Mouse (Mus musculus) heart, embryonic 14.5 days (tissue): ENCODE data around the gene Grik3. TPM values are rescaled to one million over a fixed set of nuclear protein-coding genes. Genes with fewer than 3 reads are reported as not detected.

ENCODE experiments used
- ATAC-seq: fragments of 200-750 bp; cut with Nextera tagmentation; 2 replicates; pipeline ENCODE4 v1.8.0; 2017; ENCODE audit warnings: low read depth, moderate TSS enrichment; ENCODE audit not compliant: insufficient number of reproducible peaks, insufficient read depth, low FRiP score
- H3K27ac ChIP-seq, 2 experiments: fragments of 200-500 bp in 1 of 2; fragments of 300-500 bp in 1 of 2; sonication (generic) in 1 of 2; replicated peaks in 1 of 2; 2 replicates each; pipeline ENCODE4 v1.5.1; 2012 to 2014; ENCODE audit warnings: low read depth in 2 of 2, low read length in 2 of 2, control low read depth in 1 of 2, mild to moderate bottlenecking in 1 of 2, mixed read lengths in 1 of 2; ENCODE audit not compliant: control insufficient read depth in 1 of 2, insufficient read depth in 1 of 2
- H3K27me3 ChIP-seq: fragments of 300-500 bp; sonication (generic); 2 replicates; pipeline ENCODE4 v1.6.1; 2014; ENCODE audit warnings: mild to moderate bottlenecking, low read length, control low read depth; ENCODE audit not compliant: control insufficient read depth, insufficient read depth
- H3K36me3 ChIP-seq: fragments of 300-500 bp; sonication (generic); 2 replicates; pipeline ENCODE4 v1.6.1; 2014; ENCODE audit warnings: mild to moderate bottlenecking, control low read depth, low read length, mixed read lengths; ENCODE audit not compliant: control insufficient read depth, insufficient read depth
- H3K4me1 ChIP-seq, 2 experiments: fragments of 200-500 bp in 1 of 2; fragments of 300-500 bp in 1 of 2; sonication (generic) in 1 of 2; 2 replicates each; pipeline ENCODE4 v1.6.1; 2012 to 2014; ENCODE audit warnings: low read length in 2 of 2, control low read depth in 1 of 2, mixed read lengths in 1 of 2; ENCODE audit not compliant: control insufficient read depth in 2 of 2, insufficient read depth in 2 of 2
- H3K4me2 ChIP-seq: fragments of 300-500 bp; sonication (generic); 2 replicates; pipeline ENCODE4 v1.6.1; 2014; ENCODE audit warnings: mild to moderate bottlenecking, low read length
- H3K4me3 ChIP-seq, 2 experiments: fragments of 200-500 bp in 1 of 2; fragments of 300-500 bp in 1 of 2; sonication (generic) in 1 of 2; 2 replicates each; pipeline ENCODE4 v1.5.1; 2012 to 2014; ENCODE audit warnings: low read length in 2 of 2, mild to moderate bottlenecking in 2 of 2, control low read depth in 1 of 2, low read depth in 1 of 2, moderate library complexity in 1 of 2; ENCODE audit not compliant: control insufficient read depth in 1 of 2, insufficient read depth in 1 of 2
- H3K9ac ChIP-seq: fragments of 300-500 bp; sonication (generic); 2 replicates; pipeline ENCODE4 v1.6.1; 2014; ENCODE audit warnings: mild to moderate bottlenecking, low read length
- H3K9me3 ChIP-seq: fragments of 300-500 bp; sonication (generic); 2 replicates; pipeline ENCODE4 v1.6.1; 2016; ENCODE audit warnings: low read length, control low read depth; ENCODE audit not compliant: control insufficient read depth
- WGBS: fragments of 180-500 bp; shearing (Covaris S2); extraction: QIAGEN DNeasy Blood & Tissue Kit; methylation state at CpG from one replicate; pipeline ENCODE4 v1.1.7; 2014; 5-methylcytosine and 5-hydroxymethylcytosine counted together
- polyA plus RNA-seq: library from polyadenylated mRNA; unstranded; fragments of >200 nt; fragmentation: Nextera tagmentation; extraction: Ambion mirVana; gene quantifications from 2 replicates; pipeline ENCODE4 v1.2.1, GENCODE M21; 2014

Grik3 gene
- polyA plus RNA-seq, 1 experiment from 2014 or later = 0.22 TPM

DNA sequence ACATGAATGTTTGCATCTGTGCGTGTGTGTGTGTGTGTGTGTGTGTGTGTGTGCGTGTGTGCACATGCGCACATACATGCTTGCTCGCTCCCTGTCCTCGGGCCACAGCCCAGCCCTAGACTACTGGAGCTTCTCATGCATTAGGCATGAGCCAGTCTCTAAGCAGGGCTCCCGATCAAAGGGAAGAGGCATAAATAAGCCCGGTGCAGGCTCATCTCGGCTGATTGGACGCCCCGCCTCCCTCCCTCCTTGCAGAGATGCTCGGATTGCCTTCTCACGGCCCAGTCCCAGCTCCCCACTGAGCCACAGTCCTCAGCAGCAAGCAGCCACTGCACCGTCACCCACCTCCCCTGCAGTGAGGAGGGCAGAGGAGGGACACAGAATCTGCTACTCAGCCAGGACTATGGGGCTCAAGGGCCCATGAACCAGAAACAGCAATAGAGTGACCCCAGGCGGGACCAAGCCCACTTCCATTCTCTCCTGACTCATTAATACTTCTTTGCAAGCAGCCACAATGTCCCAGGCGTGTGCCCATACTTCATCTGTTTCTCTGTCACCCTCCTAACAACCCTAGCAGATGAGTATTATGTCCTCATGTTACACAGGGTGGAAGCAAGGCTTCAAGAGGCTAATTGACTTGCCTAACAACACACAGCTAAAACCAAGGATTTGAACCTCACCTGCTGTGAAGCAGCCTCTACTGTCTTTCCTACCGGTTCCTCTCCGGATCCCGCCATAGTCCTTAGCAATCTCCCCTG is 205.9 kb downstream of the Grik3 start:
- no peaks in the 10 kb centered on the region for H3K4me1 ChIP-seq
- H3K9ac ChIP-seq = no peak overlapping the region
- H3K36me3 ChIP-seq = no peaks in the 10 kb centered on the region
- no peak for ATAC-seq
- H3K27me3 ChIP-seq = peaks cover 26% of the 10 kb centered on the region
- 36% methylated on average over 18 of the region's 18 CpGs for WGBS
- no peak overlapping the region for H3K4me2 ChIP-seq
- no peak overlapping the region for H3K4me3 ChIP-seq
- H3K9me3 ChIP-seq = no peaks in the 10 kb centered on the region
- H3K27ac ChIP-seq = no peak overlapping the region

DNA sequence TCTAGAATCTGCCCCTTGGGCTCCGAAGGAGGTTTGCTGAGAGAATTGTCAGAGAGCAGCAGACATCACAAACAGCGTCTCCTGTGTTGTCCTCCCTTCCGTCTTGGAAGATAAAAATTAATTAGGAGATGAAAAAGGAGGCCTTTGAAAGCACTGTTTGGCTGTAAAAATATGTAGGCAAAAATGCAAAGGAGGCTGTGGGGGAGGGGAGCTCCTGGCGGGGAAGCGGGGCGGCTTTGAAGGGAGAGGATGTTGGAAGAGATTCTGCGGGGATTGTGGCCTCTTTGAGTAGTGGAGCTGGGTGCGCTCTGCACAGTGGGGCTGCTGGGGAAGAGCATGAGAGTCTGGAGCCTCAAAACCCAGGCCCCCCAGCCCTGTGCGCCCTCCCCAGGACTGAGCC is 207.1 kb downstream of the Grik3 start:
- H3K27me3 ChIP-seq = peaks cover 26% of the 10 kb centered on the region
- no peak overlapping the region for H3K27ac ChIP-seq
- no peaks in the 10 kb centered on the region for H3K36me3 ChIP-seq
- ATAC-seq = no peak
- no peak overlapping the region for H3K4me3 ChIP-seq
- whole genome bisulfite sequencing = 30% methylated on average over 9 of the region's 9 CpGs
- H3K9me3 ChIP-seq = no peaks in the 10 kb centered on the region
- H3K9ac ChIP-seq = no peak overlapping the region
- H3K4me1 ChIP-seq = peaks cover 3 to 5% of the 10 kb centered on the region in 2 experiments; a peak in 2 of 4 replicates
- H3K4me2 ChIP-seq = no peak overlapping the region

DNA sequence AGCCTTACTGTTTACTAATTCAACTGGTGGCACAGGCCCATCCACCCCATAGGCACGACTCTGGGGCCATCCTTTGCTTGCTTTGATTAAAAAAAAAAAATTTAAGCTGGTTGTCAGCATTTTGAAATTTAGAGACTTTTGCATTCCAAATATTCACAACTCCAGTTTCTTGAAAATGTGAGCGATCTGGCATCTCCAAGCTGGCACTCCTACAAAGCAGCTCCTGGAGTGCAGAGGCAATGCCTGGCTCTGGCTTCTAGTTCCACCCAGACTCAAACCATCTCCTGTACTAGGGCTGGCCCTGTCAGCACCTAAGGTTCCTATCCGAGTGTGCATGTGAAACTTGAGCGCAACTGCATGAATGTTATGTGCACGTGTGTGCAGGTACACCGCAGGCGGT is 208.6 kb downstream of the Grik3 start:
- no peak for ATAC-seq
- Histone ChIP-seq H3K36me3 (no peaks in the 10 kb centered on the region), H3K27ac (no peak overlapping the region), H3K4me2 (no peak overlapping the region), H3K9ac (no peak overlapping the region), H3K9me3 (no peaks in the 10 kb centered on the region), H3K4me1 (peaks cover 10 to 14% of the 10 kb centered on the region in 2 experiments; a peak in 3 of 4 replicates), H3K27me3 (peaks cover 26% of the 10 kb centered on the region), H3K4me3 (no peak overlapping the region)
- WGBS = 75% methylated on average over 7 of the region's 7 CpGs

DNA sequence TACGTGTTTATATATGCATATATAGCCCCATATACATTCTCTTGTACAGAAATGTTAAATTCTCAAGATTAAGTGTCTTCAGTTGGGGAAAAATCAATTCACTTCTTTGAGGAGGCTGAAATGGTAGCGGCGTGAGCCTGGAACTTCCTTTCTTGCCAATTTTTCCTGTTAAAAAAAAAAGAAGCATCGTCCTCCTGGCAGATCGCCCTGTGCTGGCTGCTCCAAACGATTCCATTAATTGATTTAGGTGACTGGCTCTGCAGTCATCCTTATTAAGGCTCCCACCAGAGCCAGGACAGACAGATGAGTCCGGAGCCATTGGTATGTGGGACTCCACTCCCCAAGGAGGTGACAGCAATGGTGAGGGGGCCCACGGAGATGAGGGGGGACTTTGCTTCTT is 209.8 kb downstream of the Grik3 start:
- H3K9ac ChIP-seq = no peak overlapping the region
- H3K9me3 ChIP-seq = no peaks in the 10 kb centered on the region
- no peaks in the 10 kb centered on the region for H3K36me3 ChIP-seq
- no peak for ATAC-seq
- H3K4me1 ChIP-seq = peaks cover 10 to 14% of the 10 kb centered on the region in 2 experiments; a peak in 3 of 4 replicates
- H3K27me3 ChIP-seq = peaks cover 26% of the 10 kb centered on the region
- H3K27ac ChIP-seq = no peak overlapping the region
- H3K4me2 ChIP-seq = no peak overlapping the region
- H3K4me3 ChIP-seq = no peak overlapping the region
- WGBS = 76% methylated on average over 8 of the region's 8 CpGs

DNA sequence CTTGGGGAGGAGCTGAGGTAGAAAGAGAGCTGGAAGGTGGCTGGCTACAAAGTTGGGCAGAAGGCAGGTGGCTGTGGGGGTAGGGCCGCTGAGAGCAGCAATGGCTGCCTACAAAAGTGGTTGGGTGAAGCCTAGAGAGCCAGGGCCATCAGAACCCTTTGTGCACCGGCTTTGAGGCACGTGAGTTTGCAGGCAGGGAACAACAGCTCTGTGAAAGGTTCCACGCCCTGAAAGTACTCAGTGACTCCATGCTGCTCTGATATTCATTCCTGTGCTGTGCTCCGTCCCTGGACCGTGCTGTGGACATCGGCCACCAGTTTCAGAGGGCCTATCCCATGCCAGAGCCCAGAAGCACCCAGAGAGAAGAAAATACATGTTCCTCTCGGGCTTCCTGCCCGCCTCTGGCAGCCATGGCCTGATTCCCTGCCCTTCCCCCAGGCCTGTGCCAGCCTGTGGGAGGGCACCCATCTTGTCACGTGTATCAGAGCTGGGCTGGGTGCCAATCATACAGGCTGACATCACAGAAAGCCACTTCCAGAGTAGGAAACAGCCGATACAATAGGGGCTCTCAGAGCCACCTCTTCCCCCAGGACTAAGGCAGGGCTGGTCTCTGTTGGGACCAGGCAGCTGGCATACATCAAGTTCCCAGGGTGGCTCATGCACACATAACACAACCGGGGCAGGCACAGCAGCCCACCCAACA is 212.3 kb downstream of the Grik3 start:
- peak overlapping the region; percentile 6 to 56; a peak in 2 of 4 replicates for H3K27ac ChIP-seq
- ATAC-seq = peak; percentile 71

DNA sequence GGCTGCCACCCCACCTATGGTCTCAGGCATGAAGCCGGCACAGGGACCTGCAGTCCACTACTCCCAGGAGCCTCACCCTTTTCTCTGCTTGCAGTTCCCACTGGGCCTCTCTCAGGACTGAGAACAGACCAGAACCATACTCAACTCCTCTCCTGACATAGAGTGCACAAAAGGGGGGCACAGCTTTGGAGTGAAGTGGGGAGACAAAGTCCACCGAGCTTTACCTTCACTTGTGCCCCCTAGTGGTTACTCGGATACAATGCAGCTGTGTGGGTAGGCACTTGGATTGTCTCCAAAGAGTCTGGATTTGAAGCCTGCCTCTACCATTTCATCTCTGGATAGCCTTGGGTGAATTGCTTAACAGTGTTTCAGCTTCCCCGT is 212.8 kb downstream of the Grik3 start:
- H3K4me2 ChIP-seq = no peak overlapping the region
- 26% methylated on average over 4 of the region's 4 CpGs for WGBS
- H3K9me3 ChIP-seq = no peaks in the 10 kb centered on the region
- no peak overlapping the region for H3K9ac ChIP-seq
- no peaks in the 10 kb centered on the region for H3K36me3 ChIP-seq
- no peak overlapping the region for H3K4me3 ChIP-seq
- H3K4me1 ChIP-seq = peaks cover 10 to 14% of the 10 kb centered on the region in 2 experiments; a peak in 3 of 4 replicates
- no peak for ATAC-seq
- H3K27me3 ChIP-seq = 0 out of 2 replicates have a peak, but pooled peaks cover 4% of the 10 kb centered on the region
- peak overlapping the region; percentile 6 to 56; a peak in 2 of 4 replicates for H3K27ac ChIP-seq

More for the DNA sequence above, 212.3 kb downstream of the Grik3 start:
- Histone ChIP-seq H3K27me3 (peaks cover 7% of the 10 kb centered on the region; the same call in 1 of the 2 replicates), H3K9me3 (no peaks in the 10 kb centered on the region), H3K9ac (no peak overlapping the region), H3K4me3 (no peak overlapping the region), H3K4me2 (no peak overlapping the region), H3K4me1 (peaks cover 10 to 14% of the 10 kb centered on the region in 2 experiments; a peak in 3 of 4 replicates), H3K36me3 (no peaks in the 10 kb centered on the region)
- WGBS = 66% methylated on average over 12 of the region's 12 CpGs

DNA sequence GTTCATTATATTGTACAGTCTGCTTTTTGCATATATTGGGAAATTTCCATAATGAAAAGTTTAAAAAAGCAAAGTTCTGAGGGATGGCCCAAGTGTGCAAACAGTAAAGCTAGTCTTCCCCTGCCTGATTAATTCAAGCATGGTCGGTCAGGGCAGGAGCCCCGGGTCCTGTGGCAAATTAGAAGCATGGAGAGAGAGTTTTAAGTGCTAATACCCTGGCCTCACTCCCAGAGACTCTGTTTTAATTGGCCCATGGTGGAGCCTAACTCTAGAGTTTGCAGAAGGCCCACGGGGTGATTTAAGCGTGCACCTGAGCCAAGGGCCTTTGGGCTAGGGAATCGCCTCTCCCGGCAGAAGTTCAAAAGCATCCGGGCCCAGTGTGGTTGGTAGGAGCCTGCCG is 215.2 kb downstream of the Grik3 start:
- 76% methylated on average over 8 of the region's 8 CpGs for WGBS
- ATAC-seq = no peak
- no peak overlapping the region for H3K27ac ChIP-seq

More for the DNA sequence above, 215.2 kb downstream of the Grik3 start:
- Histone ChIP-seq H3K4me3 (no peak overlapping the region), H3K36me3 (no peaks in the 10 kb centered on the region), H3K9ac (no peak overlapping the region), H3K9me3 (no peaks in the 10 kb centered on the region), H3K4me2 (no peak overlapping the region), H3K4me1 (peaks cover 11 to 18% of the 10 kb centered on the region in 2 experiments; a peak in 3 of 4 replicates), H3K27me3 (no peaks in the 10 kb centered on the region)
